Comparison of ENCODE assay signal across 9 mouse cellular contexts in the genomic region with DNA sequence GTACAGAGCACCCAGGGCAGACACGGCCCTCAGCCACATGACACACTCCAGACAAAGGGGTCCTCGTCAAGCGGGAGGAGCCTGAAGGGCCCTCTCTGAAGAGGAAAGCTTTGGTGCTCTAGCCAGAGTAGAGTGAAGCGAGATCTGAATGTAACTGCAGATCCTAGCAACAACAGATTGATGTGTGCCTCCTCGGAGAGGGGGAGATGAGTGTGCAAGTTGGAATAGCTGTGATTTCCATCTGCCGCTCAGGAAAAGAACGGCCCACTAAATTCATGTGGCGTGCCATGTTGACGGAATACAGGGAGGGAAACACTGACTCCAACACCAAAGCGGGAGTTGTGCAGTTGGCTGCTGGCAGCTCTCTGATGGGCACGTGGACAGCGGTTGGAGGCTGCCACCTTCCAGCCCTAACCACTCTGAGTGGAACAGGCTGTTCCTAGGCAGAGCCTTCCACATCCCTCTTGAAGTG. TPM values are rescaled to one million over a fixed set of nuclear protein-coding genes. Genes with fewer than 3 reads are reported as not detected.
DNase-seq lines count a peak whose midpoint lies in the region; ATAC-seq lines count a peak whose summit lies in the region.
"Had no signal": no experiment of that assay in that cellular context is flagged by ENCODE, and none has a peak within 500 bp of the region (broad histone marks: within the 10 kb centered on the region; RNA-seq: fewer than 3 reads in every experiment).

No protein-coding gene starts in this region.

- peaks cover 32% of the 10 kb centered on the region for H3K36me3 ChIP-seq in forebrain, embryonic 10.5 days (replicated peaks)
- no peaks in the 10 kb centered on the region for H3K36me3 ChIP-seq in forebrain, embryonic 11.5 days (ENCODE audit: control insufficient read depth, insufficient read depth, low read length)
- H3K36me3 ChIP-seq in heart, embryonic 12.5 days = peaks cover 31% of the 10 kb centered on the region
- H3K36me3 ChIP-seq in intestine, embryonic 16.5 days (ENCODE audit: control insufficient read depth, insufficient read depth, low read length) = peaks cover 5% of the 10 kb centered on the region; the same call in 1 of the 2 replicates

- H3K4me2 ChIP-seq in forebrain, embryonic 11.5 days (ENCODE audit: low read depth, low read length, severe bottlenecking) = no peak overlapping the region
- no peak overlapping the region for H3K4me2 ChIP-seq in heart, embryonic 12.5 days
- no peak overlapping the region for H3K4me2 ChIP-seq in intestine, embryonic 16.5 days (ENCODE audit: low read depth, low read length)

- no peak overlapping the region for H3K4me3 ChIP-seq in forebrain, embryonic 10.5 days
- no peak overlapping the region for H3K4me3 ChIP-seq in forebrain, embryonic 11.5 days (ENCODE audit: low read depth, low read length)
- no peak overlapping the region for H3K4me3 ChIP-seq in heart, embryonic 12.5 days
- H3K4me3 ChIP-seq in intestine, embryonic 16.5 days (ENCODE audit: low read length) = no peak overlapping the region

- WGBS in forebrain, embryonic 10.5 days = 86% methylated on average over 12 of the region's 12 CpGs
- 78% methylated on average over 12 of the region's 12 CpGs for WGBS in forebrain, embryonic 11.5 days
- WGBS in heart, embryonic 12.5 days = 57% methylated on average over 12 of the region's 12 CpGs
- 76% methylated on average over 12 of the region's 12 CpGs for WGBS in intestine, embryonic 16.5 days

- no peak; the same call in 1 of the 2 replicates for ATAC-seq in forebrain, embryonic 11.5 days (replicated peaks; ENCODE audit: low FRiP score)
- ATAC-seq in heart, embryonic 12.5 days (ENCODE audit: insufficient number of reproducible peaks, low FRiP score) = no peak; the same call in 1 of the 2 replicates
- ATAC-seq in intestine, embryonic 16.5 days = no peak

- peaks cover 18% of the 10 kb centered on the region for H3K4me1 ChIP-seq in forebrain, embryonic 10.5 days
- no peaks in the 10 kb centered on the region for H3K4me1 ChIP-seq in forebrain, embryonic 11.5 days (replicated peaks; ENCODE audit: control insufficient read depth, insufficient read depth, low read length)
- H3K4me1 ChIP-seq in heart, embryonic 12.5 days (replicated peaks) = peaks cover 46% of the 10 kb centered on the region
- H3K4me1 ChIP-seq in intestine, embryonic 16.5 days (ENCODE audit: control insufficient read depth, insufficient read depth, low read length) = no peaks in the 10 kb centered on the region

- H3K9ac ChIP-seq in forebrain, embryonic 11.5 days (ENCODE audit: low read length) = no peak overlapping the region
- H3K9ac ChIP-seq in heart, embryonic 12.5 days = no peak overlapping the region
- no peak overlapping the region for H3K9ac ChIP-seq in intestine, embryonic 16.5 days (ENCODE audit: low read depth, low read length)

- H3K9me3 ChIP-seq in forebrain, embryonic 10.5 days = no peaks in the 10 kb centered on the region
- H3K9me3 ChIP-seq in forebrain, embryonic 11.5 days (ENCODE audit: control insufficient read depth, low read length) = no peaks in the 10 kb centered on the region
- H3K9me3 ChIP-seq in heart, embryonic 12.5 days (replicated peaks) = no peaks in the 10 kb centered on the region
- H3K9me3 ChIP-seq in intestine, embryonic 16.5 days (ENCODE audit: control insufficient read depth, low read length) = no peaks in the 10 kb centered on the region

- no peaks in the 10 kb centered on the region for H3K27me3 ChIP-seq in forebrain, embryonic 10.5 days (ENCODE audit: poor library complexity, severe bottlenecking)
- H3K27me3 ChIP-seq in forebrain, embryonic 11.5 days (ENCODE audit: control insufficient read depth, insufficient read depth, low read length) = no peaks in the 10 kb centered on the region
- H3K27me3 ChIP-seq in heart, embryonic 12.5 days (replicated peaks) = no peaks in the 10 kb centered on the region
- no peaks in the 10 kb centered on the region for H3K27me3 ChIP-seq in intestine, embryonic 16.5 days (replicated peaks; ENCODE audit: control insufficient read depth, insufficient read depth, low read length)

- no peak for DNase-seq in forebrain, embryonic 10.5 days (ENCODE audit: extremely low spot score, low spot score)
- DNase-seq in forebrain, embryonic 11.5 days (ENCODE audit: low spot score) = no peak
- peak; percentile 78 for DNase-seq in brain, adult 2 months (ENCODE audit: low read depth, low spot score)
- peak; percentile 64 to 70 for DNase-seq in layer of hippocampus, postnatal 10 days (ENCODE audit: low spot score in 2 of 2)
- no peak for DNase-seq in adrenal gland, postnatal 36 days
- DNase-seq in ovary, postnatal 14 days (ENCODE audit: low spot score) = no peak
- DNase-seq: cerebellum, adult 9-11 months had no signal

- peak overlapping the region; percentile 48; the same call in 1 of the 2 replicates for H3K27ac ChIP-seq in forebrain, embryonic 10.5 days
- H3K27ac ChIP-seq in forebrain, embryonic 11.5 days (ENCODE audit: low read depth, low read length) = no peak overlapping the region
- peak overlapping the region; percentile 23; the same call in 1 of the 2 replicates for H3K27ac ChIP-seq in heart, embryonic 12.5 days (ENCODE audit: poor library complexity, severe bottlenecking)
- H3K27ac ChIP-seq in intestine, embryonic 16.5 days (ENCODE audit: low read length) = no peak overlapping the region

RNA-seq across cellular contexts. Expression of gene Lpin1, which starts 59.7 kb away (rescaled TPM):
- polyA plus RNA-seq in forebrain, embryonic 10.5 days (2016; fragmentation: Nextera tagmentation; extraction: Ambion mirVana) = 3.5 and 4.4 TPM in 2 replicates
- polyA plus RNA-seq in forebrain, embryonic 11.5 days (2014; fragmentation: Nextera tagmentation; extraction: Ambion mirVana) = 6.6 and 7.3 TPM in 2 replicates
- 6.5 and 6.9 TPM in 2 replicates for polyA plus RNA-seq in heart, embryonic 12.5 days (2016; fragmentation: Nextera tagmentation; extraction: Ambion mirVana)
- 10 to 100 TPM; 17.7 to 20.9 TPM for total RNA-seq in layer of hippocampus, postnatal 10 days (2021)
- 100 to 1,000 TPM in 1 of 2 experiments, 10 to 100 TPM in 1; 71.8 to 110 TPM for total RNA-seq in adrenal gland, postnatal 36 days (2021)
- polyA plus RNA-seq in intestine, embryonic 16.5 days (2015; fragmentation: Nextera tagmentation; extraction: Ambion mirVana) = 8.5 and 9.6 TPM in 2 replicates

Comparison
In these comparisons a context has a peak if more than half of its experiments do, and no peak if none do; other contexts are left out.
1. H3K27ac ChIP-seq: peak in forebrain, embryonic 10.5 days (single experiment) and heart, embryonic 12.5 days (single experiment); none in forebrain, embryonic 11.5 days (single experiment) and intestine, embryonic 16.5 days (single experiment).
2. DNase-seq: peak in brain, adult 2 months (single experiment) and layer of hippocampus, postnatal 10 days (2 of 2); none in forebrain, embryonic 10.5 days (single experiment), forebrain, embryonic 11.5 days (single experiment), adrenal gland, postnatal 36 days (0 of 2) and ovary, postnatal 14 days (single experiment).